Mouse (Mus musculus) ES-E14 (cell line): ENCODE data around the gene Slain2. TPM values are rescaled to one million over a fixed set of nuclear protein-coding genes. Genes with fewer than 3 reads are reported as not detected.
"Not testable (repeated sequence)": the region's sequence is repeated elsewhere in the genome, so short reads cannot be mapped to it uniquely, and the experiment has no call there.

Source experiments
- DNase-seq: peaks from one replicate; pipeline ENCODE4 v3.0.0-alpha.2; 2013; ENCODE audit warnings: low read depth, low spot score
- H3K27ac ChIP-seq: 2 replicates; pipeline ENCODE4 v1.5.1; 2012; ENCODE audit warnings: low read depth, mild to moderate bottlenecking, low read length, moderate library complexity, mixed read lengths; ENCODE audit not compliant: poor library complexity, insufficient read depth, severe bottlenecking
- H3K36me3 ChIP-seq: 2 replicates; pipeline ENCODE4 v1.6.1; 2012; ENCODE audit warnings: mild to moderate bottlenecking, low read length, moderate library complexity, mixed read lengths; ENCODE audit not compliant: control insufficient read depth, poor library complexity, insufficient read depth, severe bottlenecking
- H3K4me1 ChIP-seq, 2 experiments: fragments of 150-350 bp in 1 of 2; sonication (generic) in 1 of 2; 2 replicates each; pipeline ENCODE4 v1.6.1; 2012; ENCODE audit warnings: low read length in 2 of 2, mild to moderate bottlenecking in 1 of 2, mixed read lengths in 1 of 2; ENCODE audit not compliant: control insufficient read depth in 2 of 2, insufficient read depth in 2 of 2, poor library complexity in 1 of 2
- H3K4me3 ChIP-seq, 2 experiments: fragments of 150-350 bp in 1 of 2; sonication (generic) in 1 of 2; 2 replicates each; pipeline ENCODE4 v1.5.1; 2012; ENCODE audit warnings: low read length in 2 of 2, low read depth in 1 of 2, mild to moderate bottlenecking in 1 of 2, mixed read lengths in 1 of 2; ENCODE audit not compliant: insufficient read depth in 1 of 2, poor library complexity in 1 of 2, severe bottlenecking in 1 of 2
- H3K9ac ChIP-seq: 2 replicates; pipeline ENCODE4 v1.6.1; 2012; ENCODE audit warnings: low read depth, mild to moderate bottlenecking, low read length, mixed read lengths; ENCODE audit not compliant: poor library complexity, insufficient read depth, severe bottlenecking
- H3K9me3 ChIP-seq: fragments of 150-350 bp; sonication (generic); 2 replicates; pipeline ENCODE4 v1.6.1; 2012; ENCODE audit warnings: low read depth, mild to moderate bottlenecking, low read length; ENCODE audit not compliant: control insufficient read depth, insufficient read depth
- CHD2 ChIP-seq: IDR thresholded peaks from 2 replicates; pipeline ENCODE4 v1.6.1; 2014; ENCODE audit warnings: mild to moderate bottlenecking, low read depth, low read length, inconsistent platforms
- HCFC1 ChIP-seq: IDR thresholded peaks from 2 replicates; pipeline ENCODE4 v1.6.1; 2012; ENCODE audit warnings: low read length, inconsistent platforms, borderline replicate concordance; ENCODE audit not compliant: insufficient read depth
- MAFK ChIP-seq: IDR thresholded peaks from 2 replicates; pipeline ENCODE4 v1.6.1; 2014; ENCODE audit warnings: mild to moderate bottlenecking, low read depth, low read length, inconsistent platforms; ENCODE audit not compliant: insufficient read depth
- ZC3H11A ChIP-seq: IDR thresholded peaks from 2 replicates; pipeline ENCODE4 v1.6.1; 2012; ENCODE audit warnings: low read depth, mild to moderate bottlenecking, inconsistent platforms, low read length, borderline replicate concordance
- ZNF384 ChIP-seq: IDR thresholded peaks from 2 replicates; pipeline ENCODE4 v1.6.1; 2012; ENCODE audit warnings: low read depth, low read length, inconsistent platforms
- in situ Hi-C, 2 experiments: fragments of 600-800 bp; cut with MboI; formaldehyde crosslinking; loops; one replicate each; pipeline ENCODE4 v1.15.1; 2025; ENCODE audit warnings: low sequenced_read_pairs in 2 of 2, inconsistent platforms in 1 of 2; ENCODE audit not compliant: unreplicated experiment in 2 of 2
- total RNA-seq: library from RNA; depleted of rRNA; stranded (reverse); fragments of 300-350 nt; gene quantifications from 2 replicates; pipeline ENCODE4 v1.2.3, GENCODE M21; 2012

The Slain2 gene
- total RNA-seq, 1 experiment = 24.5 TPM

DNA sequence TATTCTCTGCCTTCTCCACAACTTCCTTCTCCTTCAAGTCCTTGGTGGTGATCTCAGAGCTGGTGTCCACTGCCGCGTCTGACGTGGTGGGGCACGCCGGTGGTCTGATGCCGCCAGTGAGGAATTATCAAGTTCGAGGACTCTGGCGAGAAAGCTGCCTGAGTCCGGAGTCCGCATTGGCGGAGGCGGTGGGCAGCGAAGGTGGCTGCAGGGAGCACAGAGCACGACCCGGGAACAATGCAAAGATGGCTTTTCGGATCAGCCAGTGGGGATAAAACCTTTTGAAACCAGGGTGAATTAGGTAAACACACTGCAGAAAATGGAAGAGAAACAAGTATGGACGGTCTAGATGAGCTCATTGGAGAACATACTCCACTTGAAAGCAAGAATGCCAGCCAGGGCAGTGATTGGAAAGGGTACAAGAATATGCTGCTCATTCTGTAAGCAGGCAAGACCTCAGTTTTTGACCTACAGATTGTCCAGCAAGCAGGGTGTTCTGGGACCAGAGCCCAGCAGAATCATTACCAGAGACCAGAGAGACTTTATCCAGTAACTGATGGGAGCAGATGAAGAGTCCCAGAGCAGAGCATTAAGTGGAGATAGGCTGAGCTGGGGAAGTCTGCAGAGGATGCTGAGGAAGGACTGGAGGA, 19.0 kb downstream of the Slain2 start:
- Histone ChIP-seq H3K36me3 (no peaks in the 10 kb centered on the region), H3K9me3 (no peaks in the 10 kb centered on the region), H3K27ac (no peak overlapping the region), H3K4me1 (peaks cover 0 to 3% of the 10 kb centered on the region in 2 experiments; a peak in 1 of 4 replicates), H3K9ac (no peak overlapping the region), H3K4me3 (peak overlapping the region in 1 of 2 experiments; percentile 27; a peak in 1 of 4 replicates)
- no peak for TF ChIP-seq CHD2
- no peak for TF ChIP-seq ZNF384
- TF ChIP-seq HCFC1 = no peak
- TF ChIP-seq ZC3H11A = no peak
- TF ChIP-seq MAFK = no peak
- DNase-seq = no peak
- in situ Hi-C loops = no loop called here

DNA sequence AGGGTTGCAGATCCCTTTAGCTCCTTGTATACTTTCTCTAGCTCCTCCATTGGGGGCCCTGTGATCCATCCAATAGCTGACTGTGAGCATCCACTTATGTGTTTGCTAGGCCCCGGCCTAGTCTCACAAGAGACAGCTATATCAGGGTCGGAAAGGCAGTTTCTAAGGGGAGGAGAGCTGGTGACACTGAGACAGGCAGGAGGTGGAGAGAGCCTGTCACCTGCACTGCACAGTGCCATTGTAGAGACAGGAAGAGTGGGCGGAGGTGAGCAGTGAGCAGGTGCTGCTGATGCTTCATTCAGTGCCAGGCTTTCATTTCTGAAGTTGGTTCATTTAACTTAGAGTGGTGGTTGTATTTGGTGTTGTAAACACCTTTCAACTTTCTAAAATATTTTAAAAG, 24.3 kb downstream of the Slain2 start:
- H3K27ac ChIP-seq, in situ Hi-C loops, DNase-seq, H3K36me3 ChIP-seq, H3K4me3 ChIP-seq, H3K4me1 ChIP-seq, H3K9ac ChIP-seq, H3K9me3 ChIP-seq: not testable (repeated sequence)

DNA sequence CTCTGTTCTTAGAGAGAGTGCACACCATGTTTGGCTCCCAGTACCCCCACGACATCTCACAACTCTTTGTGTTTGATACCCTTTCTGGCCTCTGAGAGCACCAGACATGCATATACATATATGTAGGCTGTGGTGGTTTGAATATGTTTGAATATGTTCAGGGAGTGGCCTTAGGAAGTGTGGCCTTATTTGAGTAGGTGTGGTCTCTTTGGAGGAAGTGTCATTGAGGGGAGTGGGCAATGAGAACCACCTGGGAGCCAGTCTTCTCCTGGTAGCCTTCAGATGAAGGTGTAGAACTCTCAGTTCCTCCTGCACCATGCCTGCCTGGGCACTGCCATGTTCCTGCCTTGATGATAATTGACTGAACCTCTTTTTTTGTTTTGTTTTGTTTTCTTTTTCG, 25.2 kb downstream of the Slain2 start:
- TF ChIP-seq CHD2 (no peak), ZC3H11A (no peak), ZNF384 (no peak), HCFC1 (no peak), MAFK (no peak)
- in situ Hi-C loops = no loop called here

DNA sequence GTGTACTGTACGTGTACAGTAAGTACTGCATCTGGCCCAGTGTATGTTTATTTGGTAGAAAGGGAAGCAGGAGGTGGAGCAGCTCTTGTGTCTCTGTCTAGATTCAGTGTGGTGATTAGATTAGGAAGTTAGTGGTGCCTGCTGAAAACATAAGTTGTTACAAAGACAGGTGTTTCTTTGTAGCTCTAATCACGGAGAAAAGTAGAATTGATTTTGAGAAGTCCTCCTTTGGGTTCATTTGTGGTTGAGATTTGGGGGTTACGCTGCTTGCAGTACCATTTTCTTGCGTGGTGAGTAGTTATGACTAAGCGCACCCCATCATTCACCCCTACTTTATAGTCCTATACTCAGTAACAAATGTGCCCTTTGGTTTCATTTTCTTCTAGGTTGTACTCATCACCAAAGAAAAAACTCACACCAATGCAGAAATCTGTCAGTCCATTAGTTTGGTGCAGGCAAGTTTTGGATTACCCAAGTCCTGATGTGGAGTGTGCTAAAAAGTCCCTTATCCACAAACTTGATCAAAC, 26.9 kb downstream of the Slain2 start:
- in situ Hi-C loops = no loop called here
- H3K4me1 ChIP-seq = no peaks in the 10 kb centered on the region
- DNase-seq = no peak
- no peak overlapping the region for H3K9ac ChIP-seq
- no peaks in the 10 kb centered on the region for H3K36me3 ChIP-seq
- H3K4me3 ChIP-seq = no peak overlapping the region
- TF ChIP-seq MAFK (no peak), ZC3H11A (no peak), CHD2 (no peak), ZNF384 (no peak), HCFC1 (no peak)
- no peak overlapping the region for H3K27ac ChIP-seq
- no peaks in the 10 kb centered on the region for H3K9me3 ChIP-seq

More for the DNA sequence above, 25.2 kb downstream of the Slain2 start:
- Histone ChIP-seq H3K27ac (no peak overlapping the region), H3K9ac (no peak overlapping the region), H3K4me3 (no peak overlapping the region), H3K9me3 (no peaks in the 10 kb centered on the region), H3K4me1 (no peaks in the 10 kb centered on the region), H3K36me3 (no peaks in the 10 kb centered on the region)
- no peak for DNase-seq

DNA sequence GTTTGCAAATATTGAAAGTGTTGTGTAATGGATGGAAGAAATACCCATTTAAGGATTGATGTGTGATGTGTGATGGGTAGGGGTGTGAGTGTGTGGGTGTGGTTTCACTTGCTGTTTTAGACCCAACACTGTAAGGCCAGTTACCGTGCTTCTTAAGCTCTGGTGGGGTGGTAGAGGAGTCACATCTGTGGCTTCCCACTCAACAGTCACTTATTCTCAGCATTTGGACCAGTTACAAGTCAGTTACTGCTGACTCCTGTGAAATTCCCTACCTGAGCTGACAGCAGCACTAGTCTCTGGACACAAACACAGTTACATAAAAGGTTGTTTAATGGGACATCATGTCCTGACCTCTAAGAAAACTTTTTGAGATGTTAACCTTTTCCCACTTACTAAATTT, 34.0 kb downstream of the Slain2 start:
- Histone ChIP-seq H3K9me3 (no peaks in the 10 kb centered on the region), H3K9ac (no peak overlapping the region), H3K4me1 (no peaks in the 10 kb centered on the region), H3K27ac (no peak overlapping the region), H3K4me3 (no peak overlapping the region), H3K36me3 (no peaks in the 10 kb centered on the region; the same call in 1 of the 2 replicates)
- TF ChIP-seq MAFK = no peak
- TF ChIP-seq HCFC1 = no peak
- no peak for TF ChIP-seq ZNF384
- TF ChIP-seq ZC3H11A = no peak
- TF ChIP-seq CHD2 = no peak
- in situ Hi-C loops = no loop called here
- no peak for DNase-seq
